Mouse (Mus musculus) ES-Bruce4 (cell line): ENCODE measurements around the gene Pla1a.

Source experiments
- CTCF ChIP-seq: IDR thresholded peaks from one replicate; pipeline ENCODE4 v1.8.1; 2011; ENCODE audit warnings: low read depth, low read length
- EP300 ChIP-seq: IDR thresholded peaks from 2 replicates; pipeline ENCODE4 v1.6.1; 2011; ENCODE audit warnings: low read depth, low read length; ENCODE audit not compliant: insufficient read depth
- POLR2A ChIP-seq: IDR thresholded peaks from one replicate; pipeline ENCODE4 v1.8.1; 2011; ENCODE audit warnings: low read length; ENCODE audit not compliant: insufficient read depth

DNA sequence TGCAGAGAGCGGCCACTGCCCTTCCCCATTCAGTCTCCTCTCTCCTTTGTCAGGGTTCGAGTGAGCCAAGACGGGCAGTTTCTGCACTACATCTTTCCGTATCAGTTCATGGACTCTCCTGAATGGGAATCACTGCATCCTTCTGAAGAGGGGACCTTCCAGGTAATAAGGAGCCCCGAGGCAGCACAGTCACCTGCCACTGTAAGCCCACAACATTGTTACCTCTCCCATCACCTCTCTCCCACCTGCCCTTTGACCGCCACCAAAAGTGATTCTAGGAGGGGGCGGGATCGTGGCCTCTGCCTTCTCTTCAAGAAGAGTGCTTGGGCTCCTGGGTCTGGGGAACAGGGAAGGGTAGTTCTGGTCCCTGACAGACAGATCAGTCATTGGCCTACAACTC is 63.5 kb downstream of the Pla1a start:
- no peak for TF ChIP-seq CTCF
- TF ChIP-seq EP300 = no peak
- no peak for TF ChIP-seq POLR2A
